Mouse (Mus musculus) cortical plate, adult 2 months (tissue): Measurements from ENCODE around the gene Sf3a1. TPM values are rescaled to one million over a fixed set of nuclear protein-coding genes. Genes with fewer than 3 reads are reported as not detected.
"Not testable (repeated sequence)": the region's sequence is repeated elsewhere in the genome, so short reads cannot be mapped to it uniquely, and the experiment has no call there.

Experiments
- H3K27ac ChIP-seq: fragments of 200-500 bp; 2 replicates; pipeline ENCODE4 v1.5.1; 2012; ENCODE audit warnings: low read length, control low read depth, inconsistent platforms; ENCODE audit not compliant: insufficient read depth
- H3K4me1 ChIP-seq: fragments of 200-500 bp; 2 replicates; pipeline ENCODE4 v1.6.1; 2011; ENCODE audit warnings: low read length; ENCODE audit not compliant: control insufficient read depth, insufficient read depth
- H3K4me3 ChIP-seq: fragments of 200-500 bp; 2 replicates; pipeline ENCODE4 v1.5.1; 2011; ENCODE audit warnings: mild to moderate bottlenecking, low read length, control low read depth; ENCODE audit not compliant: insufficient read depth
- CTCF ChIP-seq: fragments of 200-500 bp; IDR thresholded peaks from 2 replicates; pipeline ENCODE4 v1.5.1; 2011; ENCODE audit warnings: mild to moderate bottlenecking, control low read depth, low read length; ENCODE audit not compliant: insufficient read depth; ENCODE audit errors: extremely low read depth
- POLR2A ChIP-seq: fragments of 200-500 bp; IDR thresholded peaks from 2 replicates; pipeline ENCODE4 v1.6.1; 2011; ENCODE audit warnings: mild to moderate bottlenecking, low read length, control low read depth; ENCODE audit not compliant: insufficient read depth; ENCODE audit errors: extremely low read depth
- polyA plus RNA-seq: library from polyadenylated mRNA; depleted of rRNA; stranded (reverse); fragments of >200 nt; gene quantifications from 2 replicates; pipeline ENCODE4 v1.2.3, GENCODE M21; 2012

Gene Sf3a1
- polyA plus RNA-seq, 1 experiment, result 38.8 TPM

- Histone ChIP-seq H3K4me3 (no peak overlapping the region), H3K27ac (peak overlapping the region; percentile 81), H3K4me1 (peaks cover 10% of the 10 kb centered on the region; the same call in 1 of the 2 replicates)
- TF ChIP-seq CTCF, result no peak
Measured at GRCm38 (mm10) chr11:4184251-4184952, 24.3 kb downstream of the Sf3a1 start.

- peaks cover 13% of the 10 kb centered on the region for H3K4me1 ChIP-seq
- not testable (repeated sequence) for H3K27ac ChIP-seq, H3K4me3 ChIP-seq
Measured at GRCm38 (mm10) chr11:4185480-4185879, 25.3 kb downstream of the Sf3a1 start.

- TF ChIP-seq CTCF (no peak), POLR2A (peak; percentile 52)
- peaks cover 10% of the 10 kb centered on the region for H3K4me1 ChIP-seq
- peak within 1 kb of the TSS; percentile 70 for H3K27ac ChIP-seq
- H3K4me3 ChIP-seq, result peak within 1 kb of the TSS; percentile 84
Measured at GRCm38 (mm10) chr11:4186486-4187317, 26.6 kb downstream of the Sf3a1 start, which contains the start of gene Tbc1d10a. Gene Tbc1d10a, plus strand, starts transcription at chr11:4186789.

- TF ChIP-seq CTCF, result no peak
- TF ChIP-seq POLR2A, result no peak
- H3K4me3 ChIP-seq, result peak overlapping the region; percentile 84
- H3K27ac ChIP-seq, result peak overlapping the region; percentile 70; the same call in 1 of the 2 replicates
- H3K4me1 ChIP-seq, result peaks cover 13% of the 10 kb centered on the region
Measured at GRCm38 (mm10) chr11:4187318-4187700, 27.2 kb downstream of the Sf3a1 start.

GRCm38 (mm10) chr11:4189182-4189581 is 29.0 kb downstream of the Sf3a1 start:
- TF ChIP-seq CTCF, result no peak
- no peak for TF ChIP-seq POLR2A
- H3K27ac ChIP-seq, result no peak overlapping the region
- H3K4me3 ChIP-seq, result no peak overlapping the region
- peaks cover 12% of the 10 kb centered on the region for H3K4me1 ChIP-seq

GRCm38 (mm10) chr11:4190677-4191076 is 30.5 kb downstream of the Sf3a1 start:
- no peak for TF ChIP-seq POLR2A
- no peak for TF ChIP-seq CTCF

GRCm38 (mm10) chr11:4192757-4193156 is 32.6 kb downstream of the Sf3a1 start:
- H3K27ac ChIP-seq, result no peak overlapping the region
- no peak overlapping the region for H3K4me3 ChIP-seq
- no peak for TF ChIP-seq CTCF
- H3K4me1 ChIP-seq, result peaks cover 10% of the 10 kb centered on the region

More at GRCm38 (mm10) chr11:4190677-4191076, 30.5 kb downstream of the Sf3a1 start:
- Histone ChIP-seq H3K4me1 (peaks cover 12% of the 10 kb centered on the region), H3K4me3 (no peak overlapping the region), H3K27ac (no peak overlapping the region)

GRCm38 (mm10) chr11:4193420-4193819 is 33.3 kb downstream of the Sf3a1 start:
- Histone ChIP-seq H3K4me1 (peaks cover 9% of the 10 kb centered on the region), H3K27ac (no peak overlapping the region), H3K4me3 (no peak overlapping the region)
- no peak for TF ChIP-seq CTCF
- TF ChIP-seq POLR2A, result no peak

GRCm38 (mm10) chr11:4195597-4196031 is 35.5 kb downstream of the Sf3a1 start:
- no peak overlapping the region for H3K27ac ChIP-seq
- no peak for TF ChIP-seq POLR2A
- TF ChIP-seq CTCF, result no peak
- no peak overlapping the region for H3K4me3 ChIP-seq
- peaks cover 5% of the 10 kb centered on the region for H3K4me1 ChIP-seq

GRCm38 (mm10) chr11:4196636-4197035 is 36.5 kb downstream of the Sf3a1 start:
- no peak overlapping the region for H3K4me3 ChIP-seq
- no peak overlapping the region for H3K27ac ChIP-seq
- no peak for TF ChIP-seq CTCF
- TF ChIP-seq POLR2A, result no peak
- H3K4me1 ChIP-seq, result peaks cover 5% of the 10 kb centered on the region
